Mouse (Mus musculus): Measurements from ENCODE around the gene Samd1. TPM values are rescaled to one million over a fixed set of nuclear protein-coding genes. Genes with fewer than 3 reads are reported as not detected.

The Samd1 gene
- total RNA-seq, 2 experiments from 2014 or later: 27.4 to 30.9 TPM

GRCm38 (mm10) chr8:84008362-84008761 is 10.9 kb downstream of the Samd1 start:
- intact Hi-C loops (cut with DNase I): loop anchor here (5.0 kb wide), 1 partner anchor 264 kb away; the partner anchor contains the start of gene Ccdc130

GRCm38 (mm10) chr8:84009876-84010275 is 12.4 kb downstream of the Samd1 start:
- intact Hi-C loops (cut with DNase I): loop anchor here (5.0 kb wide), 2 partner anchors 62 to 262 kb away; partner anchors contain the start of gene Ccdc130
- DNase-seq (ENCODE audit: low spot score): peak; percentile 69

More at GRCm38 (mm10) chr8:84008362-84008761, 10.9 kb downstream of the Samd1 start:
- no peak for DNase-seq (ENCODE audit: low spot score)

DNA sequence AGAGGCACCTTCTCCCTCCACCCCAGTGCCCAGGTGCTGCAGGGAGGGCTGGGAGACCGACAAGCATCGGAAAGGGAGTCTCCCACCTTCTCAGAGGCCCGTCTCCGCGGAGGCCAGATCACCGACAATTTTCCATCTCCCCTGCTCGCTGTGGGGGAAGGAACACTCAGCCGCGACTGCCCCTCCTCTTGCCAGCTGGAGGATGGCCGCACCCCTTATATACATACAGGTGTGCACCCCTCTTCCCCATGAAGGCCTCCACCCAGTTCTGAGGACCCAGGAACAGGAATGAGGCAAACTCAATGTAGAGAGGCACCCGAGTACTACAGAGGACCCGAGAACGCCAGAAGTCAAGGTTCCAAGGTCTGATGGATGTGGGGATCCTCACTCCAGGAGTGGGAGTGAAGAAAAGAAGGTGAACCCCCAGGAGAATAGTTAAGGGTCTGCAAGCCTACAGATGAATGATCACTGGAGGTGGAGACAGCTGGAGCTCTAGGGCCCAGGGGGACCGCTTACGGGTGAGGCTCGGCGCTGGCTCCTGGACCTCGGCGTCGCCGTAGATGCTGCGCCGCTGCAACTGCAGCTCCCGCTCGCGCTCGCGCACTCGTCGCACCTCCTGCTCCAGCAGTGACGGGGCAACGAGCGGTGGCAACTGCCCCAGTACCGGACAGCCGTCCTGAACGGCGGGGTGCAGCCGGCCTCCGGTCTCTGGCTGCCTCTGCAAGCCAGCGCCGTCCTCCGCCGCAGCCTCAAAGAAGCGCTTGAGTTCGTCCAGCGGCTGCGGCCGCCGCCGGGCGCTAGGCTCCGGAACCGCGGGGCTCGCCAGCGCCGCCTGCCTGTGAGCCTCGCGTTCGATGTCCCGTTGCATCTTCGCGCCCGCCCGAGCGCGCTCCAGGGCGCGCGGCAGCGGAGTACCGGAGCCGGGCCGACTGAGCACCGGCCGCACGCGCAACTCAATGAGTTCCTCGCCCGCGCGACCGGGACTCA is 13.4 kb downstream of the Samd1 start:
- DNase-seq (ENCODE audit: low spot score): peak; percentile 51
- intact Hi-C loops (cut with DNase I): loop anchor here (5.0 kb wide), 1 partner anchor 61 kb away; no protein-coding TSS in a partner anchor

- intact Hi-C loops (cut with DNase I): loop anchor here (5.0 kb wide), 1 partner anchor 60 kb away; no protein-coding TSS in a partner anchor
- DNase-seq (ENCODE audit: low spot score): no peak
Observed at GRCm38 (mm10) chr8:84011705-84012498, 14.4 kb downstream of the Samd1 start, which contains the start of gene 2210011C24Rik. 2210011C24Rik (minus strand) TSS chr8:84012171.

- DNase-seq (ENCODE audit: low spot score): no peak
- intact Hi-C loops (cut with DNase I): loop anchor here (5.0 kb wide), 1 partner anchor 60 kb away; no protein-coding TSS in a partner anchor
Observed at GRCm38 (mm10) chr8:84012499-84013165, 15.2 kb downstream of the Samd1 start.

GRCm38 (mm10) chr8:84015833-84016232 is 18.4 kb downstream of the Samd1 start:
- intact Hi-C loops (cut with DNase I): no loop called here

GRCm38 (mm10) chr8:84019738-84020137 is 22.3 kb downstream of the Samd1 start:
- intact Hi-C loops (cut with DNase I): no loop called here
- DNase-seq (ENCODE audit: low spot score): no peak

More at GRCm38 (mm10) chr8:84015833-84016232, 18.4 kb downstream of the Samd1 start:
- no peak for DNase-seq (ENCODE audit: low spot score)

DNA sequence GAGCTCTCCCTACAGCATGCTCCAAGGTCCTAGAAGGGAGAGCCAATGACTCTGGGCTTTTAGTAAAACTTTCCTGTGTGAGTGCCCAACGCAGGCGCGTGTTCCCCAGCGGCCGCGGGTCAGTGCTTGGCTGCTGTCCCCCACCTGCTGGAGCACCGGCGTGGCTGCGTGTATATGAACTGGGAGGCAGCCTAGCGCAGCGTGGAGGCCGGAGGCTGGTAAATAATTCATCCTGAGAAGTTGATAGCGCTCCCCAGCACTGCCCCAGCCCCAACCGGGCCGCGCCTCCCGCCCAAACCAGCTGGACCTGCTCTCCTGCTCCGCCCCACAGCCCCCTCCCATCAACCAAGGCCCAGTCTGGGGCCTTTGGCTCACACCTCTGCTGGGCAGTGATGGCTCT is 23.6 kb downstream of the Samd1 start, which contains the start of gene Palm3:
Gene Palm3 (plus strand): TSS at position 376 of the 400 bp plus-strand sequence.
- intact Hi-C loops (cut with DNase I): no loop called here
- DNase-seq (ENCODE audit: low spot score): no peak

DNA sequence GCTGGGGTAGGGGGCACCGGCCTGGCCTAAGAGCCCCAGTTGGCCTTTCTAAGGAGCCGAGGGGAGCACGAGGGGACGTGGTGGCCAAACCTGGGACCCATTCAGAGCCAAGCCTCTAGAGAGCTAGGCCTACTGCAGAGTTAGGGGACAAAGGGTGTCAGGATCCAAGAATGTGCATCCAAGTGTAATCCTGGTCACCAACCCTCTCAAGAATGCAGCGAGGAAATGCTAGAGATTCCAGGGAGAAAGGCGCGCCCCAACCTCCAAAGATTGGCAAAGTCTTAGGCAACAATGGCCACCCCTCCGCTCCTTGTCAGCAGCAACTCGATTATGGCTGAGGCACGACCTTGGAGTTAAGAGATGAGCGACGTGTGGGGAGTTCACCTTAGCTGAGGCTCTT is 24.1 kb downstream of the Samd1 start:
- DNase-seq (ENCODE audit: low spot score): no peak
- intact Hi-C loops (cut with DNase I): no loop called here

DNA sequence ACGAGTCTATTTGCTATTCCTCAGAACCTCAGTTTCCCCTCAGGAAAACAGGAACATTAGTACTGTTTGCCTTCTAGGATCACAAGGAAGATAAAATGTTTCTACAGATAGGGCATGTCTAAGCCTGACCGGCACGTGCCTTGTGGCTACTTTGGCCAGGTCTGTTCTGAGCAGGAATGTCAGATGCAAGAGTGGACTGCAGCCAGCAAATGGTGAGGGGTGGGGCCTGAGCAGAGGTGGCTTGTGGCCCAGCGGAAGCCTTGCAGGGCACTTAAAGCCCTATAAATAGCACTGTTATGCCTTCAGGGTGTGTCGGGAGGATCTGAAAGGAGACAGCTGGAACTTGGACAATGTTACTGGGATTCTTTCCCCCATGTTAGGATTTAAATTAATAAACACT is 25.6 kb downstream of the Samd1 start:
- no peak for DNase-seq (ENCODE audit: low spot score)
- intact Hi-C loops (cut with DNase I): no loop called here

- intact Hi-C loops (cut with DNase I): no loop called here
- DNase-seq (ENCODE audit: low spot score): no peak
Observed at GRCm38 (mm10) chr8:84023631-84024030, 26.2 kb downstream of the Samd1 start.

DNA sequence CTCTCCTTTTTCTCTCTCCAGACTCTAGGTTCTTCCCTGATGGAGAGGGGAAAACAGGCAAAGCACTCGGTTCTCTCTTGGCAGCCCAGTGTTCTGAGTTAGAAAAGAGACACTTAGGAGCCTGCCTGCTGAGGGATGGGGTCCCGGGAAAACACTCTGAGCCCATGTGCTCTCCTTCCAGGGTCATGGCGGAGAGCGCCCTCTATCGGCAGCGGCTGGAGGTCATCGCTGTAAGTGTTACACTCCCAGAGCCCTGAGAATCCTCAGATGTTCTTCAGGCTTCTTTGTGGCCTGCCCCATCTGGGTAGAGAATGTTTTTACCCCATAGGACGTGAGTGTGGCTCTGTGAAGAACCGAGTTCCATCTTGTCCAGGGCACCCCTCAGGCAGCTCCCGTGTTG is 26.7 kb downstream of the Samd1 start:
- no peak for DNase-seq (ENCODE audit: low spot score)
- intact Hi-C loops (cut with DNase I): no loop called here

DNA sequence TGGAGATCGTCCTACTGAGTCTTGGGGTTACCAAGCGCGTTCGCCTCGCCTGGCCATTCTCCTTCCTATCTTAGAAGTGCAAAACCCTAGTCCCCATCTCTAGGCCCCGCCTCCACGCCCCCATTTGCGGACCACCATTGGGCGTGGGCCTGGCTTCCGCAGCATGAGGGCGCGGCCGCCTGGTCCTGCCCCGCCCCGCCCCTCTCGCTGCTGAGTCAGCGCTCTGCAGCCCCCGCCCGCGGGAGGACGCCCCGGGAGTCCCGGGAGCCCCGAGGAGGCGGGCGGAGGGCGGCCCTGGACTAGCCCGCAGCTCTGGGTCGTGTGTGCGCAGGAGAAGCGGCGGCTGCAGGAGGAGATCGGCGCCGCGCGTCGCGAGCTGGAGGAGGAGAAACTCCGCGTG is 28.4 kb downstream of the Samd1 start:
- intact Hi-C loops (cut with DNase I): no loop called here
- no peak for DNase-seq (ENCODE audit: low spot score)

DNA sequence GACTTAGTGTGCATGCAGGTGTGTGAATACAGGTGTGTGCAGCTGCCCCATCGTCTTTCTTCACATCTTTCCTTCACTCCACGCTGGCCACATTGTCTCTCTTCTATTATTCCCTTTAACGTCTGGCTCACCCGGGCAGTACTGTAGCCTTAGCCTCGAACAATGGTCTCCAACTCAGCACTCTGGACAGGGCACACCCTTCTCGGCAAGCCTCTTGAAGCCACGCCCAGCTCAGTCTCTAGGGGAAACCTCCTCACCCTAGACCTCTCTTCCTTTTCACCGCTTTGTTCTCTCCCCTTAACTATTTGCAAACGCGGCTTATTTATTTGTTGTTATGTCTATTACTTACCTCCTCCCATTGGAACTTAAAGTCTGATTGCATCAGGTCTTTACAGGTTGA is 30.0 kb downstream of the Samd1 start:
- DNase-seq (ENCODE audit: low spot score): no peak
- intact Hi-C loops (cut with DNase I): no loop called here

DNA sequence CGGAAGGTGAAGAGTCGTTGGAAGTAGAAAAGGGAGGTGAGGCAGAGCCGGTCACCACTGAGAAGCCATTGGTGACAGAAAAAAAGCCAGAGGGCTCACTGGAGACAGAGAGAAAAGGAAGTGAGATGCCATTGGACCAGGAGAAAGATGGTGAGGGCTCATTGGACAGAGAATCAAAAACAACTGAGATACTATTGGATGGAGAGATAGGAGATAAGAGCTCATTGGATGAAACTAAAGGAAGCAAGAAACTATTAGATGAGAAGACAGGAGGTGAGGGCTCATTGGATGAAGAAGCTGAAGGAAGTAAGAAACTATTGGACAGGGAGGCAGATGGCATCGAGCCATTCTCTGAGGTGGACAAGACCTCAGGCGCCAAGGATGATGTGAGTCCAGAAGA is 31.8 kb downstream of the Samd1 start:
- intact Hi-C loops (cut with DNase I): no loop called here
- DNase-seq (ENCODE audit: low spot score): no peak

GRCm38 (mm10) chr8:84032777-84033176 is 35.3 kb downstream of the Samd1 start:
- intact Hi-C loops (cut with DNase I): no loop called here
- no peak for DNase-seq (ENCODE audit: low spot score)

DNA sequence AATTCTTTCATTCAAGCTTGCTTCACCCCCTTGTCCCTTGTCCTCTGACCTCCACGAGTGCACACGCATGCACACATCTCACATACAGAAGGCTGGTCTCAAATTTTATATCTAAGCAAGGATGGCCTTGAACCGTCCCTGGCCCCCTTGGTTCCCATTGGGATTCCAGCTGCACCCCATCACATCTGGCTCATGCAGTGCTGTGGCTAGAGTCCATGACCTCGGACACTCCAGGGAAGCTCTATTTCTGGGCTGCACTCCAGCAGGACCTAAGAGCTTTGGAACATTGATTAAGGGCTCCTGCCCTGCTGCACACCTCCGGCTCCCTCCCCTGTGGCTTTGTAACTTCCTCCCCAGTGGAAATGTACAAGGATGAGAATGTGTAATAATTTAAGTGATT is 40.5 kb downstream of the Samd1 start:
- intact Hi-C loops (cut with DNase I): loop anchor here (5.0 kb wide), 2 partner anchors 254 to 319 kb away; no protein-coding TSS in a partner anchor
- DNase-seq (ENCODE audit: low spot score): no peak

DNA sequence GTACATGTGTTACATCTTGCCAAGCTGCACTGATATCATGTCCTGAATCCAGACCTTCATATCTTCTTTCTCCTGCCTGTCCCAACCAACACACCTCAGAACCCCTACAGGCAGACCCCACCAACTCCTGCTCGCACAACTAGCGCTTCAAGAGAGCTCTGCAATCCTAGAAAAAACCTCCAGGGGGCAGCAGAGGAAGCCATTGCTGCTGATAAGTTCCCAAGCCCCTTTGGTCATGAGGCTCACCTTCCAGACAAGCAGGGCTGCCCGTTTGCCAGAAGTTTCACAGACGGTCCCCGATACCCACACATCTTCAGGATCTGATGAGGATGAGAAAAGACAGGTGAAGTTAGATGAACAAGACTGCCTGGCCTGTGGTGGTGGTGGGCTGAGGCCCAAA is 41.6 kb downstream of the Samd1 start:
- DNase-seq (ENCODE audit: low spot score): no peak
- intact Hi-C loops (cut with DNase I): loop anchor here (5.0 kb wide), 2 partner anchors 253 to 318 kb away; no protein-coding TSS in a partner anchor

Measured in heart, postnatal 25 days (tissue).